Mouse (Mus musculus) testis, adult 2 months (tissue): ENCODE results near the gene Ccdc137. TPM values are rescaled to one million over a fixed set of nuclear protein-coding genes. Genes with fewer than 3 reads are reported as not detected.

Source experiments
- H3K27ac ChIP-seq: fragments of 200-500 bp; 2 replicates; pipeline ENCODE4 v1.5.1; 2012; ENCODE audit warnings: low read depth, low read length; ENCODE audit not compliant: control insufficient read depth, insufficient read depth
- H3K27me3 ChIP-seq: fragments of 200-500 bp; 2 replicates; pipeline ENCODE4 v1.6.1; 2012; ENCODE audit warnings: mild to moderate bottlenecking, low read length, moderate library complexity; ENCODE audit not compliant: control insufficient read depth, insufficient read depth
- H3K36me3 ChIP-seq: fragments of 200-500 bp; 2 replicates; pipeline ENCODE4 v1.6.1; 2012; ENCODE audit warnings: mild to moderate bottlenecking, low read length; ENCODE audit not compliant: control insufficient read depth, insufficient read depth
- H3K4me1 ChIP-seq: fragments of 200-500 bp; 2 replicates; pipeline ENCODE4 v1.6.1; 2012; ENCODE audit warnings: low read length; ENCODE audit not compliant: control insufficient read depth, insufficient read depth
- H3K4me3 ChIP-seq: fragments of 200-500 bp; 2 replicates; pipeline ENCODE4 v1.5.1; 2012; ENCODE audit warnings: low read depth, mild to moderate bottlenecking, low read length, moderate library complexity, mixed read lengths; ENCODE audit not compliant: control insufficient read depth
- CTCF ChIP-seq: fragments of 200-500 bp; IDR thresholded peaks from 2 replicates; pipeline ENCODE4 v1.5.1; 2012; ENCODE audit warnings: low read depth, mild to moderate bottlenecking, inconsistent platforms, low read length, moderate library complexity; ENCODE audit not compliant: control insufficient read depth, insufficient read depth, insufficient replicate concordance
- POLR2A ChIP-seq: fragments of 200-500 bp; IDR thresholded peaks from 2 replicates; pipeline ENCODE4 v1.6.1; 2012; ENCODE audit warnings: low read depth, mild to moderate bottlenecking, inconsistent platforms, low read length, moderate library complexity; ENCODE audit not compliant: control insufficient read depth
- polyA plus RNA-seq: library from polyadenylated mRNA; depleted of rRNA; stranded (reverse); fragments of >200 nt; gene quantifications from 2 replicates; pipeline ENCODE4 v1.2.3, GENCODE M21; 2012

The Ccdc137 gene
- polyA plus RNA-seq, 1 experiment, result 6.9 TPM

DNA sequence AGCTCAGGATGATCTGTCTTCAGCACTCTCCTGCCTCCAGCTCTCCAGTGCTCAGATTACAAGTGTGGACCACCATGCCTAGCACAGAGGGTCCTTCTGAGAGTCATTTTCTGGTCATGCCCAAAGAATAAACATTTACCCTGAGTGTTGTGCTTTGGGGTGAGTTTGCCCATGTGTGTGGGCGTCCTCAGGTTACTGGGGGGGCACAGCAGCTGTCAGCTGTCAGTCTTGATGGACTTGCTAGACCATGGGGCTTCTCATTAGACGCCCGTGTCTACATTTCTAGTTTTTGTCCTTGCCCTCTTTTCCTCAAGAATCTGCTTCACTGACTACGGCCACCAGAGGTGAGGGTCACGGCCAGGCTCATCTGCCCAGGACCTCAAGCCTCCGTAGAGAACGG, 10.7 kb upstream of the Ccdc137 start:
- TF ChIP-seq POLR2A, result no peak
- no peak for TF ChIP-seq CTCF
- Histone ChIP-seq H3K27ac (no peak overlapping the region), H3K4me1 (no peaks in the 10 kb centered on the region), H3K36me3 (no peaks in the 10 kb centered on the region), H3K4me3 (no peak overlapping the region), H3K27me3 (no peaks in the 10 kb centered on the region)

DNA sequence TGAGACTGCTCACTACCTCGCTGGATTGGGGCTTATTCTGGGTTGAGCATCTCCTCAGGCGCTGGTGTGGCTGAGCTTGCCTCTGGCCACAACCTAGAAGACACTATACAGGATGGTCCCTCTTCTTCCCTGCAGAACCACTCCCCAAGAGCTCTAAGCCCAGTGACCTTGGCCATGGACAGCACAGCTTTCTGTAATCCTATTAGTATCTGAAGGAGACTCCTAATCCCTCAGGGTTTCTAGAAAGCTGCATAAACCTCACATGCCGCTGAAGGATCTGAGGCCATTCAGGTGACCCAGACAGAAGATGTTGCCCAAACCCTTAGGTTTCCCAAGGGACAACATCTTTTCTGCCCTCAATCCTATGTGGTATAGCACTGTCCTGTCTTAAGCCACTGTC, 5.7 kb upstream of the Ccdc137 start:
- no peaks in the 10 kb centered on the region for H3K4me1 ChIP-seq
- H3K27me3 ChIP-seq, result no peaks in the 10 kb centered on the region
- no peak for TF ChIP-seq POLR2A
- no peak overlapping the region for H3K27ac ChIP-seq
- H3K4me3 ChIP-seq, result no peak overlapping the region
- H3K36me3 ChIP-seq, result no peaks in the 10 kb centered on the region

DNA sequence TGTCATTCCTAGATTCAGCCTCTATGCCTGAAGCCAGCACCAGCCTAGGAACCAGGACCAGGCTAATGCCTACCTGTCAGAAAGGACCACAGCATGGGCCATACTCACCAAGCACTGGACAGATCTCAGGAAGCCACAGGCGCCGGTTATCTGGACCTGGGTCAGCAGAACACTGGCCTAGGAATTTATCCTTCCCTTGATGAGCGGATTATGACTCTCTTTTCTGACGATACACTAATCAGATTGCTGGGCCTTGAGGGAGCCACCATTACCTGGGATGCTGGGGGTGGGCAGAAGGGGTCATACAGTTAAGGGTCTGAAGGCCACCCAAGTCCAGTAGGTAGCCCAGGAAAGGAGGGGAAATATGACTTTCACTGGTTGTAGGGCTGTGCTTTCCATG, 4.6 kb upstream of the Ccdc137 start, which contains the start of gene Pde6g:
Gene Pde6g, minus strand, starts transcription at position 195 of the 400 bp plus-strand sequence.
- Histone ChIP-seq H3K27me3 (no peaks in the 10 kb centered on the region), H3K4me3 (no peak within 1 kb of the TSS), H3K36me3 (no peaks in the 10 kb centered on the region), H3K27ac (no peak within 1 kb of the TSS), H3K4me1 (peaks cover 1% of the 10 kb centered on the region; the same call in 1 of the 2 replicates)
- no peak for TF ChIP-seq CTCF
- no peak for TF ChIP-seq POLR2A

DNA sequence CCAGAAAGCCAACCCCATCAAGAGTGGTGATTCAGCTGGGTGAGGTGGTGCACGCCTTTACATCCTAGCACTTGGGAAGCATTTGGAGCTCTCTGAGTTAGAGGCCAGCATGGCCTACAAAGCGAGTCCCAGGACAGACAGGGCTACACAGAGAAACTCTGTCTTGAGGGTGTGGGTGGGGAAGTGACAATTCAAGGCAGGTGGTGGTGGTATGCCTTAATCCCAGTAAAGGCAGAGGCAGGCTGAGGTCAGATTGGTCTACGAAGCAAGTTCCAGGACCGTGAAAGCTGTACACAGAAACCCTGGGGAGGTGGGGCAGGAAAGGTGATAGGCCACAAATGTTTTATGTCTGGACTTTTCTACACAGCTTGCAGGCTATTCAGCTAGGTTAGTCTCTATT, 3.0 kb upstream of the Ccdc137 start:
- TF ChIP-seq POLR2A (no peak), CTCF (no peak)
- no peak overlapping the region for H3K4me3 ChIP-seq
- peaks cover 5% of the 10 kb centered on the region for H3K4me1 ChIP-seq

DNA sequence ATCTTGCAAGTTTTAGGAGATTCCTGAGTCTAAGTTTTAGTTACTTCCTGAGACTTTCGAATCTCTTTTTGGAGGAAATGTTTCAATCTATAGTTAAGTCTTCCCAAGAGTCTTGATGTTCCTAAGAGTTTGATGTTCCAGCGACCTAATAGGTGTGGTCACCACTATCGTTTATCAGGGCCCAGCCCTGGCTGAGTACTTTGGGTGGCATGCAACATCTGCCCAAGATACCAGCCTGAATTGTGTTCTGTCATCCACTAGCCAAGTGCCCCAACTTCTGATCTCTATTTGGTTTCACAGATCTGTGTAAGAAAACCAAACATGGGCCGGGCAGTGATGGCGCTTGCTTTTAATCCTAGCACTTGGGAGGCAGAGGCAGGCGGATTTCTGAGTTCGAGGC, 2.5 kb upstream of the Ccdc137 start:
- Histone ChIP-seq H3K4me1 (peaks cover 5% of the 10 kb centered on the region), H3K27ac (no peak overlapping the region), H3K36me3 (no peaks in the 10 kb centered on the region), H3K4me3 (no peak overlapping the region), H3K27me3 (no peaks in the 10 kb centered on the region)
- TF ChIP-seq CTCF (no peak), POLR2A (no peak)

More for the DNA sequence above, 3.0 kb upstream of the Ccdc137 start:
- no peaks in the 10 kb centered on the region for H3K27me3 ChIP-seq
- H3K27ac ChIP-seq, result no peak overlapping the region
- no peaks in the 10 kb centered on the region for H3K36me3 ChIP-seq

DNA sequence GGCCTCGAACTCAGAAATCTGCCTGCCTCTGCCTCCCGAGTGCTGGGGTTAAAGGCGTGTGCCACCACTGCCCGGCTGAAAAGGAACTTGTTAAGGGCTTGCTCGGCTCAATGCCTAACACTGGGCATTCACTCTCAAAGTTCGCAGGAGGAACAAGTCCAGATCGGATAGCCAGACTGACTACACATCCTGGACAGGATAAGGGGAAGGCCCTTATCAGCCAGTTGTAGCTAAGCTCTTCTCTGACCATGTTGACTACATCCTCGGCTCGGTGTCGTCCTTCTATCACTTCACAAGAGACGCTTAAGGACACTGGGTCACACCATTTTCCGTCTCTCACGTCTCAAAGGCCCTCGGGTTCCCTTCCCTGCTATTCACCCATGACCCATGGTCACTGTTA, 545 bp upstream of the Ccdc137 start:
- H3K27ac ChIP-seq, result peak overlapping the region; percentile 31; the same call in 1 of the 2 replicates
- no peaks in the 10 kb centered on the region for H3K27me3 ChIP-seq
- peaks cover 5% of the 10 kb centered on the region for H3K4me1 ChIP-seq
- H3K4me3 ChIP-seq, result peak overlapping the region; percentile 85
- no peaks in the 10 kb centered on the region for H3K36me3 ChIP-seq
- TF ChIP-seq POLR2A (no peak), CTCF (no peak)

DNA sequence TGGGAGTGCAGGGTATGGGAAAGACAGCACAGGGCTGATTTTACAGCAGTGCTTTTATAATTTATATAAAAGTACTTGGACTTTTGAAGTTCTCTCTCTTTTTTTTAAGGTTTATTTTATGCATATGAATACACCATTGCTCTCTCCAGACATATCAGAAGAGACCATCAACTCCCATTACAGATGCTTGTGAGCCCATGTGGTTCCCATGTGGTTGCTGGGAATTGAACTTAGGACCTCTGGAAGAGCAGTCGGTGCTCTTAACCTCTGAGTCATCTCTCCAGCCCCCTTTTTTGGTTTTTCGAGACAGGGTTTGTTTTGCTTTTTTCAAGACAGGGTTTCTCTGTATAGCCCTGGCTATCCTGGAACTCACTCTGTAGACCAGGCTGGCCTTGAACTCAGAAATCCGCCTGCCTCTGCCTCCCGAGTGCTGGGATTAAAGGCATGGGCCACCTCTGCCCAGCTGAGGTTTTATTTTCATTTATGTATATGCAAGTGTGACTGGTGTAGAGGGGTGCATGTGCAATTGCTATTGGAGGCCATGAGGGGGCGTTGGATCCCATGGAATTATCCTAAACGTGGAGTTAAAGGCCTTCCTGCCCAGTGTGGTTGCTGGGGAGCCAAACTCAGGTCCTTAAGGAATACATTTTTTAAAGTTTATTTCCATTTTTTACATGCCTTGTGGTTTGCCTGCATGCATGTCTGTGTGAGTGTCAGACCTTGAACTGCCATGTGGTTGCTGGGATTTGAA, 1.1 kb downstream of the Ccdc137 start:
- no peak overlapping the region for H3K27ac ChIP-seq
- no peak for TF ChIP-seq CTCF

DNA sequence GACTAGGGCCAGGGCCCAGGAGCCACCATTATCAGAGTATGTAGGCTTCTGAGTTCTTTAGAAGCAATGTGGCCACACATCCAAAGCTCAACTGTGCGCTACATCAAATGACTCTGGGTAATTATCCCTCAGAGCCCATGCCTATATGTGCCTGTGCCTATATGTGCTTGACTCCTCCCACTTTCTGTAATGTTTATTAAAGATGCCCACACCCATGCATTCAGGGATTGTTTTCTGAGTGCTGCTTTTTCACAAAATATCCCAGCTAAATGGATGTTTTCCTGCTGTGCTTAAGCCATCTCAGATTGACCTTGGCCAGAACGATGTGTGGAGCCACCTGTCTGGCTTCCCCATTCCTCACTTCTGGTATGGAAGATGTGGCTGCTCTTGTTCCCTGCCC, 5.6 kb downstream of the Ccdc137 start:
- Histone ChIP-seq H3K4me3 (no peak overlapping the region), H3K27me3 (no peaks in the 10 kb centered on the region), H3K27ac (no peak overlapping the region), H3K36me3 (no peaks in the 10 kb centered on the region), H3K4me1 (peaks cover 6% of the 10 kb centered on the region)
- TF ChIP-seq CTCF (no peak), POLR2A (no peak)

More for the DNA sequence above, 1.1 kb downstream of the Ccdc137 start:
- H3K4me1 ChIP-seq, result peaks cover 5% of the 10 kb centered on the region
- no peaks in the 10 kb centered on the region for H3K36me3 ChIP-seq
- H3K27me3 ChIP-seq, result no peaks in the 10 kb centered on the region
- peak overlapping the region; percentile 85 for H3K4me3 ChIP-seq
